Comparison of ENCODE assay signal across 9 mouse cellular contexts in genomic region chr10:79970415-79971182, GRCm38 (mm10). TPM values are rescaled to one million over a fixed set of nuclear protein-coding genes. Genes with fewer than 3 reads are reported as not detected.
DNase-seq lines count a peak whose midpoint lies in the region; ATAC-seq and TF ChIP-seq lines count a peak whose summit lies in the region.
"Had no signal": no experiment of that assay in that cellular context is flagged by ENCODE, and none has a peak within 500 bp of the region (broad histone marks: within the 10 kb centered on the region; RNA-seq: fewer than 3 reads in every experiment).

TSS of gene Grin3b (plus strand) at chr10:79970715.

- no peak for TF ChIP-seq EP300 in liver, embryonic 14.5 days (IDR thresholded peaks at IDR 0.05; ENCODE audit: low read depth)

- H3K9ac ChIP-seq in heart, embryonic 11.5 days (ENCODE audit: low read depth, low read length), result peak within 1 kb of the TSS; percentile 63
- peak within 1 kb of the TSS; percentile 71 for H3K9ac ChIP-seq in ES-E14 (ENCODE audit: insufficient read depth, low read depth, low read length, poor library complexity, severe bottlenecking)
- peak within 1 kb of the TSS; percentile 34 for H3K9ac ChIP-seq in forebrain, embryonic 15.5 days (replicated peaks)
- no peak within 1 kb of the TSS for H3K9ac ChIP-seq in liver, embryonic 14.5 days (replicated peaks)

- ATAC-seq in heart, embryonic 11.5 days (replicated peaks; ENCODE audit: insufficient number of reproducible peaks, low FRiP score, low TSS enrichment), result no peak
- peak; percentile 15; the same call in 1 of the 2 replicates for ATAC-seq in forebrain, embryonic 15.5 days (replicated peaks)
- no peak for ATAC-seq in liver, embryonic 14.5 days (ENCODE audit: insufficient read depth)

- in situ Hi-C loops in ES-E14 (cut with MboI; ENCODE audit: low sequenced_read_pairs in 2 of 2, unreplicated experiment in 2 of 2), result no loop called here

- H3K27me3 ChIP-seq in heart, embryonic 11.5 days (ENCODE audit: control insufficient read depth, insufficient read depth, low read length), result peaks cover 39% of the 10 kb centered on the region
- peaks cover 32% of the 10 kb centered on the region for H3K27me3 ChIP-seq in forebrain, embryonic 15.5 days
- peaks cover 22% of the 10 kb centered on the region for H3K27me3 ChIP-seq in liver, embryonic 14.5 days (ENCODE audit: control insufficient read depth, insufficient read depth, low read length)

- peaks cover 31% of the 10 kb centered on the region for H3K36me3 ChIP-seq in heart, embryonic 11.5 days (ENCODE audit: control insufficient read depth, insufficient read depth, low read length)
- peaks cover 32% of the 10 kb centered on the region for H3K36me3 ChIP-seq in ES-E14 (ENCODE audit: control insufficient read depth, insufficient read depth, low read length, poor library complexity, severe bottlenecking)
- H3K36me3 ChIP-seq in forebrain, embryonic 15.5 days, result peaks cover 30% of the 10 kb centered on the region
- peaks cover 14% of the 10 kb centered on the region for H3K36me3 ChIP-seq in liver, embryonic 14.5 days (replicated peaks; ENCODE audit: control insufficient read depth, insufficient read depth, low read depth)

- no peaks in the 10 kb centered on the region for H3K9me3 ChIP-seq in heart, embryonic 11.5 days (replicated peaks; ENCODE audit: control insufficient read depth, low read length)
- no peaks in the 10 kb centered on the region for H3K9me3 ChIP-seq in ES-E14 (ENCODE audit: control insufficient read depth, insufficient read depth, low read depth, low read length)
- H3K9me3 ChIP-seq in forebrain, embryonic 15.5 days, result no peaks in the 10 kb centered on the region
- no peaks in the 10 kb centered on the region for H3K9me3 ChIP-seq in liver, embryonic 14.5 days (ENCODE audit: control insufficient read depth, low read length)

- peak within 1 kb of the TSS; percentile 93 for H3K4me2 ChIP-seq in heart, embryonic 11.5 days
- H3K4me2 ChIP-seq in forebrain, embryonic 15.5 days (replicated peaks), result peak within 1 kb of the TSS; percentile 48
- H3K4me2 ChIP-seq in liver, embryonic 14.5 days (ENCODE audit: low read depth), result peak within 1 kb of the TSS; percentile 28; the same call in 1 of the 2 replicates

- 8% methylated on average over 41 of the region's 47 CpGs for WGBS in heart, embryonic 11.5 days (ENCODE audit: insufficient replicate concordance)
- 8% methylated on average over 46 of the region's 47 CpGs for WGBS in forebrain, embryonic 15.5 days
- 8% methylated on average over 47 of the region's 47 CpGs for WGBS in liver, embryonic 14.5 days (ENCODE audit: insufficient replicate concordance)

- peaks cover 8% of the 10 kb centered on the region for H3K4me1 ChIP-seq in heart, embryonic 11.5 days (ENCODE audit: control insufficient read depth, insufficient read depth, low read length)
- peaks cover 0 to 8% of the 10 kb centered on the region in 2 experiments; a peak in 1 of 4 replicates for H3K4me1 ChIP-seq in ES-E14 (ENCODE audit: control insufficient read depth in 2 of 2, insufficient read depth in 2 of 2, low read length in 2 of 2, poor library complexity in 1 of 2)
- peaks cover 16% of the 10 kb centered on the region for H3K4me1 ChIP-seq in forebrain, embryonic 15.5 days
- H3K4me1 ChIP-seq in liver, embryonic 14.5 days (replicated peaks; ENCODE audit: control insufficient read depth in 2 of 2, insufficient read depth in 2 of 2, low read length in 1 of 2), result no peaks in the 10 kb centered on the region

- no peak for TF ChIP-seq CTCF in liver, embryonic 14.5 days (IDR thresholded peaks at IDR 0.05; ENCODE audit: low read depth)

- no peak within 1 kb of the TSS for H3K27ac ChIP-seq in heart, embryonic 11.5 days (ENCODE audit: low read depth, low read length)
- no peak within 1 kb of the TSS for H3K27ac ChIP-seq in ES-E14 (ENCODE audit: insufficient read depth, low read depth, low read length, poor library complexity, severe bottlenecking)
- H3K27ac ChIP-seq in forebrain, embryonic 15.5 days (replicated peaks), result no peak within 1 kb of the TSS
- H3K27ac ChIP-seq in liver, embryonic 14.5 days, result no peak within 1 kb of the TSS

- no peak for DNase-seq in heart, adult 9 months (ENCODE audit: low spot score in 2 of 2)
- no peak for DNase-seq in ES-E14 (ENCODE audit: low read depth, low spot score)
- no peak for DNase-seq in liver, embryonic 14.5 days (ENCODE audit: low read depth in 3 of 3, low spot score in 3 of 3)
- no peak for DNase-seq in gastrocnemius, postnatal 25 days
- DNase-seq in adrenal gland, postnatal 4 days (ENCODE audit: low spot score in 2 of 2), result no peak
- DNase-seq in thymus, postnatal 36 days, result no peak
- DNase-seq: lung, postnatal 36 days had no signal

- H3K4me3 ChIP-seq in heart, embryonic 11.5 days (ENCODE audit: low read depth, low read length), result peak within 1 kb of the TSS; percentile 46
- peak within 1 kb of the TSS; percentile 65 to 72 for H3K4me3 ChIP-seq in ES-E14 (ENCODE audit: insufficient read depth in 1 of 2, low read depth in 1 of 2, low read length in 2 of 2, poor library complexity in 1 of 2, severe bottlenecking in 1 of 2)
- peak within 1 kb of the TSS; percentile 33 for H3K4me3 ChIP-seq in forebrain, embryonic 15.5 days
- H3K4me3 ChIP-seq in liver, embryonic 14.5 days (ENCODE audit: insufficient read depth in 1 of 2, low read depth in 2 of 2, low read length in 2 of 2), result no peak within 1 kb of the TSS; a peak in 1 of 4 replicates

TF ChIP-seq in ES-E14, 5 proteins besides CTCF, POLR2A, EP300 and RAD21:
- no peak for TF ChIP-seq HCFC1 (IDR thresholded peaks at IDR 0.05; ENCODE audit: borderline replicate concordance, insufficient read depth, low read length)
- TF ChIP-seq ZC3H11A (IDR thresholded peaks at IDR 0.05; ENCODE audit: borderline replicate concordance, low read depth, low read length), result no peak
- TF ChIP-seq CHD2 (IDR thresholded peaks at IDR 0.05; ENCODE audit: low read depth, low read length), result no peak
- TF ChIP-seq MAFK (IDR thresholded peaks at IDR 0.05; ENCODE audit: insufficient read depth, low read depth, low read length), result no peak
- TF ChIP-seq ZNF384 (IDR thresholded peaks at IDR 0.05; ENCODE audit: low read depth, low read length), result no peak

RNA-seq across cellular contexts. Expression of gene Grin3b, which starts in this region (rescaled TPM):
- 0.19 and 0.20 TPM in 2 replicates for polyA plus RNA-seq in heart, embryonic 11.5 days (2014; fragmentation: Nextera tagmentation; extraction: Ambion mirVana)
- total RNA-seq in ES-E14 (2012; rRNA removed), result 0.36 and 0.74 TPM in 2 replicates
- polyA plus RNA-seq in forebrain, embryonic 15.5 days (2015; fragmentation: Nextera tagmentation; extraction: Ambion mirVana), result 0.50 and 0.63 TPM in 2 replicates
- 0.01 and 0.03 TPM in 2 replicates for polyA plus RNA-seq in liver, embryonic 14.5 days (2012; rRNA removed)
- polyA plus RNA-seq in liver, embryonic 14.5 days (2014; fragmentation: Nextera tagmentation; extraction: Ambion mirVana), result 0.13 TPM in 1 of 2 replicates, not detected in the other
- not detected for total RNA-seq in gastrocnemius, postnatal 25 days (2021)
- under 1 TPM; 0.25 to 0.39 TPM for total RNA-seq in adrenal gland, postnatal 4 days (2021)

Comparison
In these comparisons a context has a peak if more than half of its experiments do, and no peak if none do; other contexts are left out.
1. Peak in ATAC-seq, H3K4me3 ChIP-seq, H3K9ac ChIP-seq and H3K4me2 ChIP-seq in forebrain, embryonic 15.5 days; RNA of the gene not detected or under 1 TPM.
2. H3K4me2 ChIP-seq: peak in every context shown above with its lines; median percentile 93 in heart, embryonic 11.5 days; 48 in forebrain, embryonic 15.5 days; 28 in liver, embryonic 14.5 days.
3. H3K4me3 ChIP-seq: peak in heart, embryonic 11.5 days (single experiment) and ES-E14 (2 of 2); none in liver, embryonic 14.5 days (0 of 2).